Mouse (Mus musculus) liver (tissue): Measurements from ENCODE around the gene Wdr6.
A peak's percentile ranks its signal among the peaks of the same experiment; 100 is the strongest.

Experiments used
- DNase-seq: peaks from one replicate; pipeline ENCODE4 v3.0.0-alpha.2; 2020; ENCODE audit warnings: mixed read lengths

Wdr6 gene

GRCm38 (mm10) chr9:108572321-108572720 lies 6.2 kb downstream of the Wdr6 start:
- no peak for DNase-seq

GRCm38 (mm10) chr9:108571401-108571973 lies 7.1 kb downstream of the Wdr6 start:
- DNase-seq = no peak

GRCm38 (mm10) chr9:108570207-108570896 lies 8.2 kb downstream of the Wdr6 start:
- peak; percentile 89 for DNase-seq

- peak; percentile 94 for DNase-seq
Observed at GRCm38 (mm10) chr9:108569381-108570206, 8.9 kb downstream of the Wdr6 start, which contains the start of gene Dalrd3. Gene Dalrd3, plus strand, starts transcription at chr9:108569886.

GRCm38 (mm10) chr9:108568511-108568921 lies 10.0 kb downstream of the Wdr6 start:
- DNase-seq = no peak

GRCm38 (mm10) chr9:108567931-108568419 lies 10.6 kb downstream of the Wdr6 start:
- DNase-seq = peak; percentile 50

- DNase-seq = peak; percentile 97
Observed at GRCm38 (mm10) chr9:108566815-108567776, 11.4 kb downstream of the Wdr6 start, which contains the start of gene Ndufaf3. Gene Ndufaf3, minus strand, starts transcription at chr9:108567434.

- DNase-seq = no peak
Observed at GRCm38 (mm10) chr9:108565881-108566814, 12.4 kb downstream of the Wdr6 start.

- DNase-seq = peak; percentile 42
Observed at GRCm38 (mm10) chr9:108564131-108564530, 14.4 kb downstream of the Wdr6 start.

GRCm38 (mm10) chr9:108563671-108564070 lies 14.9 kb downstream of the Wdr6 start:
- no peak for DNase-seq

- DNase-seq = peak; percentile 96
Observed at GRCm38 (mm10) chr9:108560227-108560841, 18.2 kb downstream of the Wdr6 start, which contains the start of gene Impdh2. Gene Impdh2, plus strand, starts transcription at chr9:108560286.

GRCm38 (mm10) chr9:108559169-108559568 lies 19.4 kb downstream of the Wdr6 start:
- DNase-seq = no peak

GRCm38 (mm10) chr9:108546875-108547274 lies 31.7 kb downstream of the Wdr6 start:
- no peak for DNase-seq

GRCm38 (mm10) chr9:108545986-108546385 lies 32.6 kb downstream of the Wdr6 start:
- DNase-seq = no peak

GRCm38 (mm10) chr9:108540846-108541245 lies 37.7 kb downstream of the Wdr6 start:
- DNase-seq = no peak

GRCm38 (mm10) chr9:108531496-108531895 lies 47.0 kb downstream of the Wdr6 start:
- DNase-seq = no peak

GRCm38 (mm10) chr9:108530954-108531353 lies 47.6 kb downstream of the Wdr6 start:
- no peak for DNase-seq

GRCm38 (mm10) chr9:108525400-108525799 lies 53.1 kb downstream of the Wdr6 start:
- DNase-seq = no peak

GRCm38 (mm10) chr9:108523341-108523740 lies 55.2 kb downstream of the Wdr6 start:
- no peak for DNase-seq
